Mouse (Mus musculus) embryonic facial prominence, embryonic 10.5 days (tissue): ENCODE data around the gene Ppil3. TPM values are rescaled to one million over a fixed set of nuclear protein-coding genes. Genes with fewer than 3 reads are reported as not detected.

Experiments used
- DNase-seq: peaks from one replicate; pipeline ENCODE4 v3.0.0-alpha.2; 2017; ENCODE audit warnings: low spot score
- H3K27ac ChIP-seq: fragments of 300-500 bp; sonication (generic); replicated peaks from 2 replicates; pipeline ENCODE4 v1.5.1; 2016; ENCODE audit warnings: mild to moderate bottlenecking
- H3K27me3 ChIP-seq: fragments of 300-500 bp; sonication (generic); replicated peaks from 2 replicates; pipeline ENCODE4 v1.6.1; 2016; ENCODE audit warnings: low read depth, mild to moderate bottlenecking; ENCODE audit not compliant: poor library complexity, severe bottlenecking
- H3K36me3 ChIP-seq: fragments of 300-500 bp; sonication (generic); replicated peaks from 2 replicates; pipeline ENCODE4 v1.6.1; 2016; ENCODE audit warnings: mild to moderate bottlenecking, moderate library complexity
- H3K4me1 ChIP-seq: fragments of 300-500 bp; sonication (generic); 2 replicates; pipeline ENCODE4 v1.6.1; 2016
- H3K4me3 ChIP-seq: fragments of 300-500 bp; sonication (generic); 2 replicates; pipeline ENCODE4 v1.5.1; 2016; ENCODE audit warnings: mild to moderate bottlenecking, moderate library complexity
- H3K9me3 ChIP-seq: fragments of 300-500 bp; sonication (generic); 2 replicates; pipeline ENCODE4 v1.6.1; 2016; ENCODE audit warnings: mild to moderate bottlenecking
- WGBS: fragments of 180-500 bp; shearing (Covaris S2); methylation state at CpG from one replicate; pipeline ENCODE4 v1.1.7; 2016; 5-methylcytosine and 5-hydroxymethylcytosine counted together
- polyA plus RNA-seq: library from polyadenylated mRNA; unstranded; fragments of >200 nt; fragmentation: Nextera tagmentation; extraction: Ambion mirVana; gene quantifications from 2 replicates; pipeline ENCODE4 v1.2.1, GENCODE M21; 2016

The Ppil3 gene
- polyA plus RNA-seq, 1 experiment from 2014 or later = 69.2 TPM

- Histone ChIP-seq H3K9me3 (no peaks in the 10 kb centered on the region), H3K36me3 (peaks cover 57% of the 10 kb centered on the region), H3K4me1 (peaks cover 22% of the 10 kb centered on the region), H3K27ac (peak overlapping the region; percentile 91), H3K27me3 (no peaks in the 10 kb centered on the region), H3K4me3 (peak overlapping the region; percentile 72)
- WGBS = 14% methylated on average over 10 of the region's 10 CpGs
- no peak for DNase-seq
Observed at GRCm38 (mm10) chr1:58444691-58445090, 595 bp downstream of the Ppil3 start.

GRCm38 (mm10) chr1:58424551-58424950 lies 20.7 kb downstream of the Ppil3 start:
- no peaks in the 10 kb centered on the region for H3K27me3 ChIP-seq
- peak overlapping the region; percentile 100; the same call in 1 of the 2 replicates for H3K4me3 ChIP-seq
- peaks cover 25% of the 10 kb centered on the region for H3K36me3 ChIP-seq
- H3K27ac ChIP-seq = no peak overlapping the region
- H3K9me3 ChIP-seq = no peaks in the 10 kb centered on the region
- DNase-seq = no peak
- peaks cover 17% of the 10 kb centered on the region for H3K4me1 ChIP-seq
- WGBS = 81% methylated on average over 3 of the region's 3 CpGs

- H3K27me3 ChIP-seq = no peaks in the 10 kb centered on the region
- H3K4me3 ChIP-seq = peak within 1 kb of the TSS; percentile 100
- peak within 1 kb of the TSS; percentile 100 for H3K27ac ChIP-seq
- H3K4me1 ChIP-seq = peaks cover 17% of the 10 kb centered on the region
- DNase-seq = peak; percentile 93
- H3K36me3 ChIP-seq = peaks cover 34% of the 10 kb centered on the region
- under 1% methylated on average over 79 of the region's 79 CpGs for WGBS
- no peaks in the 10 kb centered on the region for H3K9me3 ChIP-seq
Observed at GRCm38 (mm10) chr1:58423371-58424248, 21.7 kb downstream of the Ppil3 start, which contains the start of gene Clk1. Gene Clk1 (minus strand): TSS chr1:58424066.

GRCm38 (mm10) chr1:58422879-58423278 lies 22.4 kb downstream of the Ppil3 start:
- Histone ChIP-seq H3K27ac (peak overlapping the region; percentile 100), H3K9me3 (no peaks in the 10 kb centered on the region)
- 15% methylated on average over 13 of the region's 13 CpGs for WGBS

GRCm38 (mm10) chr1:58420961-58421360 lies 24.3 kb downstream of the Ppil3 start:
- Histone ChIP-seq H3K4me3 (no peak overlapping the region), H3K9me3 (no peaks in the 10 kb centered on the region), H3K4me1 (peaks cover 17% of the 10 kb centered on the region), H3K36me3 (peaks cover 60% of the 10 kb centered on the region), H3K27ac (no peak overlapping the region), H3K27me3 (no peaks in the 10 kb centered on the region)
- WGBS = 83% methylated on average over 7 of the region's 7 CpGs
- DNase-seq = no peak

More at GRCm38 (mm10) chr1:58422879-58423278, 22.4 kb downstream of the Ppil3 start:
- no peaks in the 10 kb centered on the region for H3K27me3 ChIP-seq
- H3K36me3 ChIP-seq = peaks cover 41% of the 10 kb centered on the region
- DNase-seq = peak; percentile 40
- peaks cover 17% of the 10 kb centered on the region for H3K4me1 ChIP-seq
- H3K4me3 ChIP-seq = peak overlapping the region; percentile 100

GRCm38 (mm10) chr1:58420032-58420431 lies 25.3 kb downstream of the Ppil3 start:
- Histone ChIP-seq H3K27me3 (no peaks in the 10 kb centered on the region), H3K9me3 (no peaks in the 10 kb centered on the region), H3K4me1 (peaks cover 17% of the 10 kb centered on the region), H3K4me3 (no peak overlapping the region), H3K27ac (no peak overlapping the region), H3K36me3 (peaks cover 69% of the 10 kb centered on the region)
- no peak for DNase-seq
- WGBS = 91% methylated on average over 10 of the region's 10 CpGs

GRCm38 (mm10) chr1:58416048-58416447 lies 29.2 kb downstream of the Ppil3 start:
- Histone ChIP-seq H3K4me1 (peaks cover 3% of the 10 kb centered on the region; the same call in 1 of the 2 replicates), H3K36me3 (peaks cover 99% of the 10 kb centered on the region), H3K27me3 (no peaks in the 10 kb centered on the region), H3K27ac (no peak overlapping the region), H3K4me3 (no peak overlapping the region), H3K9me3 (no peaks in the 10 kb centered on the region)
- WGBS = 95% methylated on average over 2 of the region's 2 CpGs
- no peak for DNase-seq

GRCm38 (mm10) chr1:58415442-58415841 lies 29.8 kb downstream of the Ppil3 start:
- H3K27ac ChIP-seq = no peak overlapping the region
- no peaks in the 10 kb centered on the region for H3K9me3 ChIP-seq
- H3K27me3 ChIP-seq = no peaks in the 10 kb centered on the region
- no peak overlapping the region for H3K4me3 ChIP-seq
- DNase-seq = no peak
- H3K4me1 ChIP-seq = no peaks in the 10 kb centered on the region
- 28% methylated on average over 1 of the region's 1 CpGs for WGBS
- H3K36me3 ChIP-seq = peaks cover 99% of the 10 kb centered on the region

GRCm38 (mm10) chr1:58410776-58411175 lies 34.5 kb downstream of the Ppil3 start:
- no peak for DNase-seq
- H3K4me3 ChIP-seq = no peak overlapping the region
- no peaks in the 10 kb centered on the region for H3K4me1 ChIP-seq
- H3K27me3 ChIP-seq = no peaks in the 10 kb centered on the region
- H3K9me3 ChIP-seq = no peaks in the 10 kb centered on the region
- 91% methylated on average over 7 of the region's 7 CpGs for WGBS
- peaks cover 88% of the 10 kb centered on the region for H3K36me3 ChIP-seq
- H3K27ac ChIP-seq = no peak overlapping the region

- Histone ChIP-seq H3K36me3 (peaks cover 88% of the 10 kb centered on the region), H3K4me1 (no peaks in the 10 kb centered on the region), H3K27me3 (no peaks in the 10 kb centered on the region), H3K9me3 (no peaks in the 10 kb centered on the region), H3K4me3 (no peak overlapping the region), H3K27ac (no peak overlapping the region)
- no peak for DNase-seq
- 88% methylated on average over 3 of the region's 3 CpGs for WGBS
Observed at GRCm38 (mm10) chr1:58410198-58410588, 35.1 kb downstream of the Ppil3 start.

GRCm38 (mm10) chr1:58409553-58410197 lies 35.6 kb downstream of the Ppil3 start:
- H3K4me1 ChIP-seq = no peaks in the 10 kb centered on the region
- H3K4me3 ChIP-seq = no peak overlapping the region
- no peak overlapping the region for H3K27ac ChIP-seq
- WGBS = 84% methylated on average over 5 of the region's 5 CpGs
- no peak for DNase-seq
- no peaks in the 10 kb centered on the region for H3K27me3 ChIP-seq
- no peaks in the 10 kb centered on the region for H3K9me3 ChIP-seq
- peaks cover 88% of the 10 kb centered on the region for H3K36me3 ChIP-seq

GRCm38 (mm10) chr1:58408141-58408540 lies 37.1 kb downstream of the Ppil3 start:
- H3K4me3 ChIP-seq = no peak overlapping the region
- no peaks in the 10 kb centered on the region for H3K9me3 ChIP-seq
- DNase-seq = no peak
- WGBS = 79% methylated on average over 6 of the region's 6 CpGs
- no peaks in the 10 kb centered on the region for H3K27me3 ChIP-seq
- no peak overlapping the region for H3K27ac ChIP-seq
- peaks cover 88% of the 10 kb centered on the region for H3K36me3 ChIP-seq
- H3K4me1 ChIP-seq = no peaks in the 10 kb centered on the region

- Histone ChIP-seq H3K4me1 (no peaks in the 10 kb centered on the region), H3K9me3 (no peaks in the 10 kb centered on the region), H3K36me3 (peaks cover 88% of the 10 kb centered on the region), H3K27me3 (no peaks in the 10 kb centered on the region), H3K4me3 (no peak overlapping the region), H3K27ac (no peak overlapping the region)
- 96% methylated on average over 7 of the region's 7 CpGs for WGBS
- no peak for DNase-seq
Observed at GRCm38 (mm10) chr1:58407321-58407720, 38.0 kb downstream of the Ppil3 start.
